Mouse (Mus musculus): ENCODE results near the gene Ajm1. TPM values are rescaled to one million over a fixed set of nuclear protein-coding genes. Genes with fewer than 3 reads are reported as not detected.

Gene Ajm1
- 1.4 and 1.7 TPM in 2 replicates for polyA plus RNA-seq (2012; rRNA removed; ENCODE audit: low replicate concordance)

DNA sequence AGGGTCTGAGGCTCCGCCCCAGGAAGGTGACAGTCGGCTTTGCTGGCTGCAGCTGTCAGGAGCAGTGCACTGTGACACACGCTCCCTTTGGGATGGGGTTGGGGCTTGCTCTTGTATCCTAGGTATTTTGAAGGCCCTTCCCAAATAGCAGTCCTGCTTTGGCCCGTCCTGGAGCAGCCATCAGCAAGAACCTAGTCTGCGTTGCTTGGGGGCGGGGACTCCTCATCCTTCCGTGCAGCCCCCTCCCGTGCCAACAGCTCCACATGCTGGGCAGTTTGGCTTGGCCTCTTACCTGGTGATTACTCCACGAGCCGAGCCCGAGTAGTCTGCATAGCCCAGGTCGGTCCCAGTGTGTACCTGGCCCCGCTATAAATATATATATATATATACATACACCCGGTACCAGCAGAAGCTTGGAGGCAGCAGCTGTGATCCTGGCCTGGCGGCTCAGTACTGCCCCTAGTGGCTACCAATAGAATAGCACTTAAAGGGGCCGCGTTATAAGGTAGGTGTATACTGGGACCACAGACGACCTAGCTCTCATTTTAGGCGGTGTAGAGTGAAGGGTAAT lies at the start of gene Ajm1:
Gene Ajm1, minus strand, starts transcription at position 464 of the 571 bp plus-strand sequence.

DNA sequence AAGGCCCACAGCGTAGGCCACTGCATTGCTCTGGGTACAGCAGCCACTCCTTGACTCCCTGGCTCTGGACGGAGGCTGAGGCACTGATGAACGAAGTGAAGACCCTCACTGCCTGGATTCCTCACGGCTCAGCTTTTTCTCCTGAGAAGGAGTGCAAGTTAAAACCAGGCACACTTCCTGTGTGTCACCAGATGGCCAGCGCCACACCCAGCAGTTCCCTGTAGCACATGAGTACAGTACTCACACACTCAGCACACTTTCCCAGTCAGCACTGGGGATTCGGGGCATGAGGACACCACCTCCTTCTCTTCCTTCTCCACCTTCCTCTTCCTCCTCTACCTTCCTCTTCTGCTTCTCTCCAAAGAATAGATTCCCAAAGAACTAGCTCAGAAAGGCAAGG lies 46.3 kb upstream of the Ajm1 start, which contains the start of gene Fcna:
Gene Fcna, minus strand, starts transcription at position 220 of the 400 bp plus-strand sequence.

DNA sequence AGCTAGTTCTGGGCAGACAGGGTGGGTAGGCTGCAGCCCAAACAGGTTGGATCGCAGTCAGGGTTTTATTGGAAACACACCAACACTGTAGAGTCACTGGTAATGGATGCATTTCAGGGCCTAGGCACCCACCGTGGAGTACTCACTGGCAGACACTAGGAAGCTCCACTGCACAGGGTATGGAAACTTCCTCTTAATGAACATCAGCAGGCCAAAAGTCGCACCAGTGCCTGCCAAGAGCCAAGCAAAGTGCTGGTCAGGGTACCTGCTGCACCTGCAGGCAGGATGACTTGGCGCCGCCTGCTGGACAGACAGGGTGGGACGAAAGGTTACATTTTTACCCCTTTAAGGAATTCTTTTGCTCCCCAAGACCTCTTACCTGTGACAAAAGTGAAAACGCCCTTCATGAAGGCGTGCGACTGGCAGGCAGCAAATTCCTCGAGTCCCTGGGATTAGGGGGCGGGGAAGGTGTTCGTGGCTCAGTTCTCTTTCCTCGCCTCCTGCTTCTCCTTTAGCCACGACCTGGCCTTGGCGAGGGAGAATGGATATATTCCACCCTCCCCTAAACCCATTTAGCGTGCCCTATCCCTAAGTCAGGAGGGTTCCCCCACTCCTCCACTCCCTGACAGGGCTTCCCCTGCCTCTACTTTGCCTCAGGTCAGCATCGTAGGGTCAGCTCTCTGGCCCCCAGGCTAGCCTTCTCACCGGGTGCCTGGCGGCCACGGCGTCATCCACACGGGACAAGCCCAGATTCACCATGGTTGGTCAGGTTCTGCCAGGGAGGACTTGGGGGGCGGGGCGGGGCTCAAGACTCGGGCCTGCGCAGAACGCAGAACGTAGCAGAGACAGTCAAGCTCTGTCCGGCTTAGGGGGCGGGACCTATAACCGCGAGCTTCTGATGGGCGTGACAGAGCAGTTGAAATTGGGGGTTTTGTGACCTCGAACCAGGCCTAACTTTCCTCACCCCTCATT lies 40.0 kb upstream of the Ajm1 start, which contains the start of gene Tmem141:
Gene Tmem141, minus strand, starts transcription at position 777 of the 972 bp plus-strand sequence.

DNA sequence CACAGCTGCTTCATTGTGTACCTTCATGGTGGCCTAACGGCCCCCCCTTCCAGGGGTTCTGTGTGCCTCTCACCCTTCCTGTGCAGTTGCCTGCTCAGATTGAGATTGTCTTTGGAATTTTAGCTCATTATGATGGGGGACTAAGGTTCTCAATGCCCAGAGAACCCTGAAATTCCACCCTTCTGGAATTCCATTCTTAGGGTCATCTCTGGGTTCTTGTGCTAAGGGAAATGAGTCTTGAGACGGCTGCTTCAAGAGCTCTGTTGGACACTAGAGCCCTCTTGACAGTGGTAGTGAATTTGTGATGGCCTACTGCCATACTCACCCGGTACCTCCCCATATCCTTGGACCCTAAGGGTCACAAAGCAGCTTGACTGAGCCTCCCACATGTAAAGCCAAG lies 36.0 kb upstream of the Ajm1 start, which contains the start of gene Ccdc183:
Gene Ccdc183, minus strand, starts transcription at position 101 of the 400 bp plus-strand sequence.

DNA sequence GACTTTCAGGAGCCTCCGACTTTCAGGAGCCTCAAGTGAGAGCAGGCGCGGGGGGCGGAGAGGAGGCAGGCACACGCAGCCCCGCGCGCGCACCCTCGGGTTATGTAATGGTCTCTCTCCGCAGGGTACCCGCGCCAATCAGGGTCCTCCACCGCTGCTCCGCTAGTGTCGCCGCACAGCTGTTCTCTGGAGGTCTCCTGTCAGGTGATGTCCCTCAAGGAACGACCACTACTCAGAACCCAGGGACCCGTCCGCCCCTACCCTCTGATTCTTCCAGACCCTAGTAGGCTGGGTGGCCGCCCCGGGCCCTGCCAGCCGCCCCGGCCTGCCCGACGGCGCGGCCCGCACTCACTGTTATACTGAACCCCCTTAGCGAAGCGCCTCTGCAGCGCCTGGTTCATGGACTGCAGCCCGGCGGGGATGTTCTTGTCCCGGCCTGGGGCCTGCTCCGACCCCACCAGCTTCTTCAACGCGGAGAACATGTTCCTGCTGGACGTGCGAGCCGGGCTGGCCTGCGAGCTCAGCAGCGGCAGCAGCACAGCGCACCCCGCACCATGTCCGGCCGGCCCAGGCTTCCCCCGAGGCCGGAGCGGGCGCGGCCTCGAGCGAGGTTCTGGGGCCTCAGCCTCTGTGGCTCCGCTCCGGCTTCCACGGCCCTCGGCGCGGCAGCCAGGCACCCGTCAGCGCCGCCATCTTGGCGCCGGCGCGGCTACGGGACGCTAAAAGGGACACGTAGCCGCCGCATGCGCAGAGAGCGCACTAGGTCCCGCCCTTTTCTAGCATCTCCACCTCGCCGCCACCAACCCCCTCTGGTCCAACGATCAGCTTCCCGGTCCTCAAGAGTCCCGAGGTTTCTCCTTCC lies 26.4 kb upstream of the Ajm1 start, which contains the start of gene Rabl6:
Gene Rabl6, minus strand, starts transcription at position 761 of the 862 bp plus-strand sequence.

DNA sequence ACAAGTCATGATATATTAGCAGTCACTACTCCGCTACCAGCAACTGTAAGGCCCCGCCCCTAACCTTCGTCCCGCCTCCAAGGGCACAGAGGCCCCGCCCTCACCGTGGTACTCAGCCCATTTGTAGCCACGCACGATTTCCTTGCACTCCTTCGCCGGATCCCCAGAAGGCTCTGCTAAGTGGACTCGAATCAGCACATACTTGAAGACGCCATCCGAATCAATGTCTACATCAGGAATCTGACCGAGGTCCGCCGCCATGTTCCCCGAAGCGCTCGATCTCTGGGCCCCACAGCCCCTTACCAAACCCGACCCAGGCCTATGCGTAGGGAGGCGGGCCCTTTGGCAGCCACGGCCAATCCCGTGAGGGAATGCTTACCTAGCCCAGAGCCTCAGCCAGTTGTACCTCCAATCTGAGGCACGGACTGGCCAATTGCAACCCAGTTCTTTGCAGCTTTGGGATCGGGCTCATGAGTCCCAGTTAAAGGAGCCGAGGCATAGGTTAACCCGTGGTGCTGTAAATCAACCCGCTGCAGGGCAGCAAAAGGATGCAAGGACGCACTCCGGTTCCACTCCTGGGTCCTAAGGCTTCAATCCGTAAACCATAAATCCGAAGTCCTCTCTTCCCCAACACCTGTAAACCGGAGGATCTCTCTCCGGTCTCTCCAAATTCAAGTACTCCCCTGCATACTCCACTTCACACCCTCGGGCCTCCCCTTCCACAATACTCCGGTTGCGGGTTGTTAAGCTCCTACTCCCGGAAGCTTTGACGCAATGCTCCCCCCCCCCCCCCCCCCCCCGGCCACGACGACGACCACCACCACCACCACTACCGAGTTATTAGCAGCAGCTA lies 6.8 kb downstream of the Ajm1 start, which contains the start of the genes Mamdc4 and Phpt1:
Gene Mamdc4, minus strand, starts transcription at position 267 of the 853 bp plus-strand sequence.
Gene Phpt1, minus strand, starts transcription at position 646 of the 853 bp plus-strand sequence.

DNA sequence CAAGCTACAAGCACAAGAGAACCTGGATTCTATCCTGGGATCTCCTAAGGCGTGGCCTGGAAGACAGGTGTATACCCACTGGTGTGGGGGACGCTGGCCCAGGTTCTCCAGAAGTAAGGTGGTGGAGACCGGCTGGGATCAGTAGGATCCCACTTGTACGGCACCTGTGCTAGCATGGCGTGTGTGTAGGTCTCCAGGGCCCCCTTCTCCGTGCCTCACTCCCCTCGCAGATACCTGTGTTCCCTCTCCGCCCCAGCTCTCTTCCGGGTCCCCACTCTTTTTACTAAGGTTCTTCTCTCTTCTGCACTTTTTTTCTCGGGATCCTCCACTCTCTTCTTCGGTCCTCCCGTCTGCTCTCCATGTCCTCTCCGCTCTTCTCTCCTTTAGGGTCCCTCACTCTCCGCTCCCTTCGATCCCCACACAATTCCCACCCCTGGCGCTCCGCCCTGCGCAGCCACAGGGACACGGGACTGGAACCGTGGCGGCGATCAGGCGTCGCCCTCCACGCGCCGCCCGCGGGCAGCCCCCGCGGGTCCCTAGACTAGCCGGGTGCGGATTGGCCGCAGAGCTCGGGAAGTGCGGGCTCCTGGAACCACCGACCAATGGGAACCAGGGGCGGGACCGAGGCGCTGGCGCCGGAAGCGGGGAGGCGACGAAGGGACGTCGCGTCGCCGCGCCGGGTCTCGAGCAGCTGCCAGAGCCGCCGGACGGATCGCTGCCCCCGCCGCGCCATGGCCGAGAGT lies 24.2 kb downstream of the Ajm1 start, which contains the start of gene Edf1:
Gene Edf1, plus strand, starts transcription at position 627 of the 743 bp plus-strand sequence.

DNA sequence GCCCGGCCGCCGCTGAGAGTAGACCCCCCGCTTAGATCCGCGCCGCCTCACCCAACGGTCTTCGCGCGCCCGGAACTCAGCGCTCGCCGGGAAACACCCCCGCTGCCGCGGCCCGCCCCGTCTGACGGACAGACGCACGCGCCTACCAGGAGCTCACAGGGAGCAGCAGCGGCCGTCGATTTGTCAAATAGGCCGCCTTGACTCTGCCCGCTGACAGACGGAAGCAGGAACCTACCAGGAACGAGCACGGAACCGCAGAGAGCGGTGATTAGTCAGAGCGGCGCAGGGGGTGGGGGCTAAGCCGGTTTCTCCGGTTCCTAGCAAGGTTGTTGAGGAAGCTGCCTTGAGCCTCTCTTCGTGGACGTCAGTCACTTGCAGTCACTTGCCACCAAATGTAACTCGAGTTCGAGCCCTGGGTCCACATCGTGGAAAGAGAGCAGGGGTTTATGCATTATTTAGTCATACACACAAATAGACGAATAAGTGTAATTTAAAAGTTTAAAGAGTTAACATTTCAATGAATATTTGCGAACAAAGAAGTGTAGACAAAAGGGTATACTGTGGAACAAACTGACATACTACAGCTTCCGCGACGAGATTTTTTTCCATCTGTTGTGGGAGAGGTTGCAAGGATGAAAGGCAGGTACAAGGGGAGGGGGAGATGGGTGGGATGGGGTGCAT lies 34.6 kb downstream of the Ajm1 start, which contains the start of gene Traf2:
Gene Traf2, minus strand, starts transcription at position 130 of the 681 bp plus-strand sequence.

Other genes starting within 250 kb of the Ajm1 start
- 13.8 and 17.1 TPM in 2 replicates for gene Man1b1, start 249.4 kb downstream of the Ajm1 start, polyA plus RNA-seq (2012; rRNA removed; ENCODE audit: low replicate concordance)
- gene Dpp7, start 225.4 kb downstream of the Ajm1 start, polyA plus RNA-seq (2012; rRNA removed; ENCODE audit: low replicate concordance): 15.8 and 19.7 TPM in 2 replicates
- gene Uap1l1, start 216.1 kb downstream of the Ajm1 start, polyA plus RNA-seq (2012; rRNA removed; ENCODE audit: low replicate concordance): 66.1 and 563 TPM in 2 replicates
- gene Sapcd2, start 209.4 kb downstream of the Ajm1 start, polyA plus RNA-seq (2012; rRNA removed; ENCODE audit: low replicate concordance): 27.5 and 29.1 TPM in 2 replicates
- 50.6 and 75.3 TPM in 2 replicates for gene Entpd2, start 185.9 kb downstream of the Ajm1 start, polyA plus RNA-seq (2012; rRNA removed; ENCODE audit: low replicate concordance)
- 223 and 325 TPM in 2 replicates for gene Npdc1, start 182.4 kb downstream of the Ajm1 start, polyA plus RNA-seq (2012; rRNA removed; ENCODE audit: low replicate concordance)
- gene Fut7, start 158.5 kb downstream of the Ajm1 start, polyA plus RNA-seq (2012; rRNA removed; ENCODE audit: low replicate concordance): 1.3 and 2.1 TPM in 2 replicates
- gene Abca2, start 153.1 kb downstream of the Ajm1 start, polyA plus RNA-seq (2012; rRNA removed; ENCODE audit: low replicate concordance): 16.8 and 36.7 TPM in 2 replicates
- gene Clic3, start 124.9 kb downstream of the Ajm1 start, polyA plus RNA-seq (2012; rRNA removed; ENCODE audit: low replicate concordance): 1.9 and 14.3 TPM in 2 replicates
- 81.4 and 115 TPM in 2 replicates for gene Paxx, start 120.7 kb downstream of the Ajm1 start, polyA plus RNA-seq (2012; rRNA removed; ENCODE audit: low replicate concordance)
- 0.74 TPM in 1 of 2 replicates, not detected in the other for gene Ptgds, start 111.7 kb downstream of the Ajm1 start, polyA plus RNA-seq (2012; rRNA removed; ENCODE audit: low replicate concordance)
- not detected in 2 replicates for gene Lcn12, start 87.8 kb downstream of the Ajm1 start, polyA plus RNA-seq (2012; rRNA removed; ENCODE audit: low replicate concordance)
- 40.4 and 40.9 TPM in 2 replicates for gene Fbxw5, start 81.0 kb downstream of the Ajm1 start, polyA plus RNA-seq (2012; rRNA removed; ENCODE audit: low replicate concordance)
- gene C8g, start 80.0 kb downstream of the Ajm1 start, polyA plus RNA-seq (2012; rRNA removed; ENCODE audit: low replicate concordance): 4.0 and 9.4 TPM in 2 replicates
- 9.0 and 10.8 TPM in 2 replicates for gene Traf2, start 34.8 kb downstream of the Ajm1 start, polyA plus RNA-seq (2012; rRNA removed; ENCODE audit: low replicate concordance)
- gene Edf1, start 23.9 kb downstream of the Ajm1 start, polyA plus RNA-seq (2012; rRNA removed; ENCODE audit: low replicate concordance): 164 and 294 TPM in 2 replicates
- 1.1 and 1.9 TPM in 2 replicates for gene Mamdc4, start 6.9 kb downstream of the Ajm1 start, polyA plus RNA-seq (2012; rRNA removed; ENCODE audit: low replicate concordance)
- gene Phpt1, start 6.5 kb downstream of the Ajm1 start, polyA plus RNA-seq (2012; rRNA removed; ENCODE audit: low replicate concordance): 19.8 and 30.6 TPM in 2 replicates
- 56.5 and 60.5 TPM in 2 replicates for gene Rabl6, start 26.8 kb upstream of the Ajm1 start, polyA plus RNA-seq (2012; rRNA removed; ENCODE audit: low replicate concordance)
- gene Ccdc183, start 35.9 kb upstream of the Ajm1 start, polyA plus RNA-seq (2012; rRNA removed; ENCODE audit: low replicate concordance): not detected in 2 replicates
- 9.9 and 11.7 TPM in 2 replicates for gene Tmem141, start 40.2 kb upstream of the Ajm1 start, polyA plus RNA-seq (2012; rRNA removed; ENCODE audit: low replicate concordance)
- 0.89 and 1.2 TPM in 2 replicates for gene Fcna, start 46.3 kb upstream of the Ajm1 start, polyA plus RNA-seq (2012; rRNA removed; ENCODE audit: low replicate concordance)
- gene Lcn8, start 71.4 kb upstream of the Ajm1 start, polyA plus RNA-seq (2012; rRNA removed; ENCODE audit: low replicate concordance): not detected in 2 replicates
- not detected in 2 replicates for gene Lcn5, start 76.2 kb upstream of the Ajm1 start, polyA plus RNA-seq (2012; rRNA removed; ENCODE audit: low replicate concordance)
- not detected in 2 replicates for gene Lcn6, start 95.0 kb upstream of the Ajm1 start, polyA plus RNA-seq (2012; rRNA removed; ENCODE audit: low replicate concordance)
- not detected in 2 replicates for gene Lcn10, start 101.0 kb upstream of the Ajm1 start, polyA plus RNA-seq (2012; rRNA removed; ENCODE audit: low replicate concordance)
- gene Obp2a, start 118.3 kb upstream of the Ajm1 start, polyA plus RNA-seq (2012; rRNA removed; ENCODE audit: low replicate concordance): not detected in 2 replicates
- 28.7 and 33.0 TPM in 2 replicates for gene Bmyc, start 125.0 kb upstream of the Ajm1 start, polyA plus RNA-seq (2012; rRNA removed; ENCODE audit: low replicate concordance)
- not detected in 2 replicates for gene Obp2b, start 155.3 kb upstream of the Ajm1 start, polyA plus RNA-seq (2012; rRNA removed; ENCODE audit: low replicate concordance)
- gene Lcn3, start 183.8 kb upstream of the Ajm1 start, polyA plus RNA-seq (2012; rRNA removed; ENCODE audit: low replicate concordance): not detected in 2 replicates
- gene Lcn11, start 195.3 kb upstream of the Ajm1 start, polyA plus RNA-seq (2012; rRNA removed; ENCODE audit: low replicate concordance): not detected in 2 replicates
- not detected in 2 replicates for gene Gm13539, start 200.5 kb upstream of the Ajm1 start, polyA plus RNA-seq (2012; rRNA removed; ENCODE audit: low replicate concordance)
- not detected in 2 replicates for gene Glt6d1, start 234.1 kb upstream of the Ajm1 start, polyA plus RNA-seq (2012; rRNA removed; ENCODE audit: low replicate concordance)
- gene Lcn9, start 241.4 kb upstream of the Ajm1 start, polyA plus RNA-seq (2012; rRNA removed; ENCODE audit: low replicate concordance): not detected in 2 replicates

Data from duodenum, adult 2 months (tissue).